7 mouse cellular contexts compared by ENCODE assay signal in the genomic region with DNA sequence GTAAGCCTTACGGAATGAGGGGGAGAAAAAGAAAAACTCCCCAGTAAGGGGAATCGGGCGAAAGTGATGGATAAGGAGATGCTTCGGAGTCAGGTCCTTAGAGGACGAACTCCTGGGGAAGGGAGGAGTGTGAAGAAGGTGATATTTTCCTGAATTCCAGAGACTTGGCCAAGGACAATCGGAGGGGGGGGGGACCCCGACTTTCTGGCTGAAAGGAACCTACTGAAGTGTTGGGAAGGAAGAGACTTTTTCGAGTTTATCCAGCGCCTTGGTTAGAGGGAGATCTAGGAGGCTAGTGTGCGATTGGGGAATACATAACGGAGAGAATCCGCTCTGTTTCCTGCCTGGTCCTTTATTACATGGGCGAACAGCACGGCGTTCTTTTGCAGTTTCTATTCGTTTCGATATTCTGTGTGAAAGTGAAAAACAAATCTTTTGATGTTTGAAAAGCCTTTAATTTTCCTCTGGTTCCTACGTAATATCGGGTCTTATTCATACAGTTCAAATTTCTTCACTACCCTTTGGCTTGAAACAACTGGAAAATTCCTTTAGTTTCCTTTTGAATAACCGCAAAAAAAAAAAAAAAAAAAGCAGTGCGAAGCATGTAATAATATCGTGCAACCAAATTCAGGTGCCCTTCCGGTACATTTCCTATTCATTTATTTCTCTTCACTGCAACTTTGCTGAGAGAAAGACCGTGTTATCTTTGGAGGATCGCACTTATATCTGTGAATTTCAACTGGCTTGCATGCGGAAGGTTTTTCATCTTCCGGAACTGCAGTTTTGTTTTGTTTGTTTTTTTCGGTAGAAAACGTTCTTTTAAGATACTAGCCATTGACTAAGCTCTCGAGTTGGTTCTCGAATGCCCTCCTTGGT. TPM values are rescaled to one million over a fixed set of nuclear protein-coding genes. Genes with fewer than 3 reads are reported as not detected.
A peak's percentile ranks its signal among the peaks of the same experiment; 100 is the strongest.
DNase-seq lines count a peak whose midpoint lies in the region; ATAC-seq and TF ChIP-seq lines count a peak whose summit lies in the region.

No protein-coding gene starts in this region.

- TF ChIP-seq POLR2A in brain, embryonic 14.5 days (IDR thresholded peaks at IDR 0.05; ENCODE audit: borderline replicate concordance, extremely low read depth, insufficient read depth, insufficient read length, poor library complexity, severe bottlenecking) = no peak

- no peak for TF ChIP-seq CTCF in brain, embryonic 14.5 days (IDR thresholded peaks at IDR 0.05; ENCODE audit: borderline replicate concordance, extremely low read depth, insufficient read depth, insufficient read length)

- H3K9ac ChIP-seq in heart, embryonic 12.5 days = peak overlapping the region; percentile 84
- peak overlapping the region; percentile 64 for H3K9ac ChIP-seq in limb, embryonic 15.5 days
- H3K9ac ChIP-seq in stomach, embryonic 14.5 days (replicated peaks; ENCODE audit: low read depth, low read length) = peak overlapping the region; percentile 61

- 18% methylated on average over 31 of the region's 31 CpGs for WGBS in heart, embryonic 12.5 days
- WGBS in limb, embryonic 15.5 days = 23% methylated on average over 31 of the region's 31 CpGs
- 20% methylated on average over 31 of the region's 31 CpGs for WGBS in stomach, embryonic 14.5 days

- peak overlapping the region; percentile 75 for H3K4me3 ChIP-seq in heart, embryonic 12.5 days
- H3K4me3 ChIP-seq in limb, embryonic 15.5 days = peak overlapping the region; percentile 61
- H3K4me3 ChIP-seq in stomach, embryonic 14.5 days (ENCODE audit: low read depth, low read length) = peak overlapping the region; percentile 60

- H3K9me3 ChIP-seq in heart, embryonic 12.5 days (replicated peaks) = no peaks in the 10 kb centered on the region
- H3K9me3 ChIP-seq in limb, embryonic 15.5 days = no peaks in the 10 kb centered on the region
- H3K9me3 ChIP-seq in stomach, embryonic 14.5 days (ENCODE audit: control insufficient read depth, low read depth, low read length) = no peaks in the 10 kb centered on the region

- no peaks in the 10 kb centered on the region for H3K27me3 ChIP-seq in heart, embryonic 12.5 days (replicated peaks)
- H3K27me3 ChIP-seq in limb, embryonic 15.5 days = no peaks in the 10 kb centered on the region
- H3K27me3 ChIP-seq in stomach, embryonic 14.5 days (ENCODE audit: control insufficient read depth, insufficient read depth, low read length) = no peaks in the 10 kb centered on the region

- peak overlapping the region; percentile 68 for H3K4me2 ChIP-seq in heart, embryonic 12.5 days
- H3K4me2 ChIP-seq in limb, embryonic 15.5 days = peak overlapping the region; percentile 47
- peak overlapping the region; percentile 29 for H3K4me2 ChIP-seq in stomach, embryonic 14.5 days (replicated peaks; ENCODE audit: low read depth, low read length)

- DNase-seq in right cerebral cortex, postnatal 4 days = peak; percentile 4
- no peak for DNase-seq in right cerebral cortex, postnatal 25 days
- DNase-seq in brain, embryonic 14.5 days (ENCODE audit: low read depth) = peak; percentile 46
- no peak for DNase-seq in ovary, postnatal 36 days (ENCODE audit: low spot score)

- H3K4me1 ChIP-seq in heart, embryonic 12.5 days (replicated peaks) = no peaks in the 10 kb centered on the region
- no peaks in the 10 kb centered on the region for H3K4me1 ChIP-seq in limb, embryonic 15.5 days
- 0 out of 2 replicates have a peak, but pooled peaks cover 2% of the 10 kb centered on the region for H3K4me1 ChIP-seq in stomach, embryonic 14.5 days (ENCODE audit: control insufficient read depth, insufficient read depth, low read length)

- no peak for ATAC-seq in heart, embryonic 12.5 days (ENCODE audit: insufficient number of reproducible peaks, low FRiP score)
- no peak for ATAC-seq in limb, embryonic 15.5 days (ENCODE audit: insufficient number of reproducible peaks, low FRiP score, low TSS enrichment, low read depth)
- ATAC-seq in stomach, embryonic 14.5 days (ENCODE audit: insufficient number of reproducible peaks, insufficient read depth, low FRiP score, low read depth) = no peak

- no peak overlapping the region for H3K27ac ChIP-seq in heart, embryonic 12.5 days (ENCODE audit: poor library complexity, severe bottlenecking)
- peak overlapping the region; percentile 22; the same call in 1 of the 2 replicates for H3K27ac ChIP-seq in limb, embryonic 15.5 days
- H3K27ac ChIP-seq in stomach, embryonic 14.5 days (ENCODE audit: low read length) = no peak overlapping the region

- H3K36me3 ChIP-seq in heart, embryonic 12.5 days = no peaks in the 10 kb centered on the region
- H3K36me3 ChIP-seq in limb, embryonic 15.5 days = no peaks in the 10 kb centered on the region
- no peaks in the 10 kb centered on the region for H3K36me3 ChIP-seq in stomach, embryonic 14.5 days (ENCODE audit: control insufficient read depth, insufficient read depth, low read length)

RNA-seq across cellular contexts. Expression of gene Phf6, which starts 1.0 kb away (rescaled TPM):
- polyA plus RNA-seq in brain, embryonic 14.5 days (2012; rRNA removed) = 54.4 and 55.7 TPM in 2 replicates
- polyA plus RNA-seq in heart, embryonic 12.5 days (2016; fragmentation: Nextera tagmentation; extraction: Ambion mirVana) = 24.9 and 25.5 TPM in 2 replicates
- 31.3 and 35.8 TPM in 2 replicates for polyA plus RNA-seq in limb, embryonic 15.5 days (2015; fragmentation: Nextera tagmentation; extraction: Ambion mirVana)
- polyA plus RNA-seq in stomach, embryonic 14.5 days (2014; fragmentation: Nextera tagmentation; extraction: Ambion mirVana) = 42.6 and 42.7 TPM in 2 replicates

Comparison
In these comparisons a context has a peak if more than half of its experiments do, and no peak if none do; other contexts are left out.
1. DNase-seq: peak in right cerebral cortex, postnatal 4 days (single experiment) and brain, embryonic 14.5 days (single experiment); none in right cerebral cortex, postnatal 25 days (single experiment) and ovary, postnatal 36 days (single experiment).
2. Peak in every context shown above with its lines, with median percentiles within 50 percentile points of each other: H3K4me2 ChIP-seq, H3K4me3 ChIP-seq and H3K9ac ChIP-seq.